15 mouse cellular contexts compared by ENCODE assay signal in the genomic region with DNA sequence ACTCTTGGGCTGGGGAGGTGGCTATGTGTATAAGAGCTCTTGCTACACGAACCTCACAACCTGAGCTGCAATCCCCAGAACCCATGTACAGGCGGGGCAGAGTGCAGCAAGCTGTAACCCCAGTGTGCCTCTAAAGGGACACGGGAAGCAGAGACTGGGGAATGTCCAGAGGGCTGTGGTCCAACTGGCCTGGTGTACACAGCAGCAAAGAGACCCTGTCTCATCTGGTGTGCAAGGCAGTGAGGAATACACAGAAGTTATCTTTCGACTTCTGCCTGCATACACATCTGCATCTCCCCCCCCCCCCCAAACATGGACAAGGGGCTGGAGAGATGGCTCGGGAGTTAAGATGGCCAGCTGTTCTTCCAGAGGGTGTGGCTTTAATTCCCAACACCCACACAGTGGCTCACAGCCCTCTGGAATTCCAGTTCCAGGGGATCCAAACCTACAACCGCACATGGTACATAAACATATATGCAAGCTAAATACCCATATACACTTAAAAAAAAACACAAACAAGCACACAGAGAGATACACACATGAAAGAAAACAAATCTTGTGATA.
DNase-seq lines count a peak whose midpoint lies in the region; ATAC-seq and TF ChIP-seq lines count a peak whose summit lies in the region.
"Had no signal": no experiment of that assay in that cellular context is flagged by ENCODE, and none has a peak within 500 bp of the region (broad histone marks: within the 10 kb centered on the region; RNA-seq: fewer than 3 reads in every experiment).

No protein-coding gene starts in this region.

- 67% methylated on average over 6 of the region's 6 CpGs for WGBS in heart, adult 2 months
- 55% methylated on average over 6 of the region's 6 CpGs for WGBS in embryonic facial prominence, embryonic 15.5 days
- WGBS in intestine, embryonic 15.5 days, result 53% methylated on average over 6 of the region's 6 CpGs

- ATAC-seq in embryonic facial prominence, embryonic 15.5 days (ENCODE audit: insufficient number of reproducible peaks, low FRiP score, low TSS enrichment, low read depth), result no peak
- ATAC-seq in intestine, embryonic 15.5 days, result 0 out of 2 replicates have a peak, but pooled peaks have one; percentile 18

- intact Hi-C loops in heart, adult 2 months (cut with DNase I), result loop anchor here (5.0 kb wide), 1 partner anchor 49 kb away; no protein-coding TSS in a partner anchor

- peak overlapping the region; percentile 71 for H3K27ac ChIP-seq in heart, adult 2 months
- H3K27ac ChIP-seq in layer of hippocampus, adult 2 months, result 0 out of 2 replicates have a peak overlapping the region, but pooled peaks have one; percentile 14
- H3K27ac ChIP-seq in embryonic facial prominence, embryonic 15.5 days (replicated peaks), result peak overlapping the region; percentile 85
- peak overlapping the region; percentile 15; the same call in 1 of the 2 replicates for H3K27ac ChIP-seq in intestine, embryonic 15.5 days
- H3K27ac ChIP-seq: liver, embryonic 15.5 days; midbrain, embryonic 10.5 days had no signal

- peak in 1 of 2 experiments; percentile 39 for DNase-seq in heart, adult 2 months
- DNase-seq in heart, adult 8-10 months (ENCODE audit: low spot score), result no peak
- DNase-seq in layer of hippocampus, adult 2 months (ENCODE audit: low spot score in 2 of 2), result no peak
- no peak for DNase-seq in layer of hippocampus, adult 11-12 months (ENCODE audit: low spot score)
- no peak for DNase-seq in retina, embryonic 14.5 days (ENCODE audit: low spot score)
- no peak for DNase-seq in layer of hippocampus, adult 8-10 months (ENCODE audit: low spot score in 2 of 2)
- DNase-seq: adrenal gland, adult 8-10 months; embryo, embryonic 11 days; kidney, adult 8-10 months; thymus, postnatal 25 days had no signal

- H3K79me2 ChIP-seq in heart, adult 2 months (replicated peaks; ENCODE audit: control insufficient read depth, insufficient read depth, low read length), result no peaks in the 10 kb centered on the region

- H3K27me3 ChIP-seq in heart, adult 2 months (ENCODE audit: control insufficient read depth, insufficient read depth, low read length), result no peaks in the 10 kb centered on the region
- H3K27me3 ChIP-seq in embryonic facial prominence, embryonic 15.5 days, result no peaks in the 10 kb centered on the region
- H3K27me3 ChIP-seq in intestine, embryonic 15.5 days (replicated peaks), result no peaks in the 10 kb centered on the region
- H3K27me3 ChIP-seq: liver, embryonic 15.5 days had no signal

- H3K4me3 ChIP-seq in heart, adult 2 months, result no peak overlapping the region
- no peak overlapping the region for H3K4me3 ChIP-seq in layer of hippocampus, adult 2 months
- no peak overlapping the region for H3K4me3 ChIP-seq in embryonic facial prominence, embryonic 15.5 days (replicated peaks)
- H3K4me3 ChIP-seq in intestine, embryonic 15.5 days (replicated peaks), result no peak overlapping the region
- H3K4me3 ChIP-seq: liver, embryonic 15.5 days; midbrain, embryonic 10.5 days had no signal

- TF ChIP-seq EP300 in heart, adult 2 months (IDR thresholded peaks at IDR 0.05; ENCODE audit: insufficient read depth, low read depth, low read length), result no peak

- no peak for TF ChIP-seq CTCF in heart, adult 2 months (IDR thresholded peaks at IDR 0.05)
- TF ChIP-seq CTCF in layer of hippocampus, adult 2 months (conservative IDR thresholded peaks at IDR 0.05), result no peak

- no peak for TF ChIP-seq POLR2A in heart, adult 2 months (IDR thresholded peaks at IDR 0.05; ENCODE audit: insufficient read depth, low read depth, low read length)

- peaks cover 17% of the 10 kb centered on the region for H3K4me1 ChIP-seq in heart, adult 2 months (ENCODE audit: control insufficient read depth, insufficient read depth, low read length)
- peaks cover 54% of the 10 kb centered on the region for H3K4me1 ChIP-seq in embryonic facial prominence, embryonic 15.5 days
- peaks cover 18% of the 10 kb centered on the region for H3K4me1 ChIP-seq in intestine, embryonic 15.5 days (replicated peaks)

- H3K9ac ChIP-seq in heart, adult 2 months (ENCODE audit: low read depth, low read length), result no peak overlapping the region
- H3K9ac ChIP-seq in embryonic facial prominence, embryonic 15.5 days, result no peak overlapping the region
- H3K9ac ChIP-seq in intestine, embryonic 15.5 days, result no peak overlapping the region
- H3K9ac ChIP-seq: liver, embryonic 15.5 days had no signal

- 0 out of 2 replicates have a peak overlapping the region, but pooled peaks have one; percentile 12 for H3K4me2 ChIP-seq in embryonic facial prominence, embryonic 15.5 days (replicated peaks)
- no peak overlapping the region for H3K4me2 ChIP-seq in intestine, embryonic 15.5 days (replicated peaks)
- H3K4me2 ChIP-seq: liver, embryonic 15.5 days had no signal

- H3K9me3 ChIP-seq in embryonic facial prominence, embryonic 15.5 days (replicated peaks), result no peaks in the 10 kb centered on the region
- no peaks in the 10 kb centered on the region for H3K9me3 ChIP-seq in intestine, embryonic 15.5 days
- H3K9me3 ChIP-seq: G1E; liver, embryonic 15.5 days; midbrain, embryonic 10.5 days had no signal

- no peaks in the 10 kb centered on the region for H3K36me3 ChIP-seq in heart, adult 2 months (ENCODE audit: control insufficient read depth, insufficient read depth, low read length)
- H3K36me3 ChIP-seq in embryonic facial prominence, embryonic 15.5 days, result no peaks in the 10 kb centered on the region
- no peaks in the 10 kb centered on the region for H3K36me3 ChIP-seq in intestine, embryonic 15.5 days
- H3K36me3 ChIP-seq: G1E; liver, embryonic 15.5 days; midbrain, embryonic 10.5 days had no signal

Comparison
In these comparisons a context has a peak if more than half of its experiments do, and no peak if none do; other contexts are left out.
1. H3K27ac ChIP-seq: peak in every context shown above with its lines; median percentile 85 in embryonic facial prominence, embryonic 15.5 days; 71 in heart, adult 2 months; 15 in intestine, embryonic 15.5 days; 14 in layer of hippocampus, adult 2 months.